Mouse (Mus musculus) cerebellum, postnatal 14 days (tissue): Measurements from ENCODE around the gene Slc25a28.
A peak's percentile ranks its signal among the peaks of the same experiment; 100 is the strongest.

Source experiments
- DNase-seq, 2 experiments: peaks; one replicate each; pipeline ENCODE4 v3.0.0; 2021; ENCODE audit warnings: mixed read lengths in 2 of 2

The Slc25a28 gene

GRCm38 (mm10) chr19:43674730-43675524 is at the start of gene Slc25a28:
Gene Slc25a28 (minus strand): TSS chr19:43674881.
- DNase-seq = peak; percentile 98 to 99

GRCm38 (mm10) chr19:43724194-43724593 is 49.5 kb upstream of the Slc25a28 start:
- DNase-seq = no peak

DNA sequence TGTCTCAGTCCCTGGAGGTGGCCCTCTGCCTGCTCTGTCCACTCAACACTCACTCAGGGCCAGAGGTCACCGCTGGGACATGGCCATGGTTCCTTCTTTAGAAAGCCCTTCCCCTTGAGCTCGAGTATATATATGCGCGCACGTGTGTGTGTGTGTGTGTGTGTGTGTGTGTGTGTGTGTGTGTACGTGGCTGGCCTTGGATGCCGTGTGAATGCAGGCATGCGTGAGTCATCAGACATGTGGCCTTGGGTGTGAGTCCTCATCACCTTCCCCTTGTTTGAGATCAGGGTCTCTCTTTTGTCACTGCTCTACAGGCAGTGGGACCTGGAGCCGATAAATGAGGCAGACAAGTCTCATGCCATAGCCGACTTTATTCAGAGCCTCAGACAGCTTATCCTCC is 48.8 kb upstream of the Slc25a28 start:
- no peak for DNase-seq

- DNase-seq = peak in 1 of 2 experiments; percentile 7
Measured at GRCm38 (mm10) chr19:43722891-43723290, 48.2 kb upstream of the Slc25a28 start.

GRCm38 (mm10) chr19:43720061-43720460 is 45.4 kb upstream of the Slc25a28 start:
- no peak for DNase-seq

- no peak for DNase-seq
Measured at GRCm38 (mm10) chr19:43711971-43712370, 37.3 kb upstream of the Slc25a28 start.

DNA sequence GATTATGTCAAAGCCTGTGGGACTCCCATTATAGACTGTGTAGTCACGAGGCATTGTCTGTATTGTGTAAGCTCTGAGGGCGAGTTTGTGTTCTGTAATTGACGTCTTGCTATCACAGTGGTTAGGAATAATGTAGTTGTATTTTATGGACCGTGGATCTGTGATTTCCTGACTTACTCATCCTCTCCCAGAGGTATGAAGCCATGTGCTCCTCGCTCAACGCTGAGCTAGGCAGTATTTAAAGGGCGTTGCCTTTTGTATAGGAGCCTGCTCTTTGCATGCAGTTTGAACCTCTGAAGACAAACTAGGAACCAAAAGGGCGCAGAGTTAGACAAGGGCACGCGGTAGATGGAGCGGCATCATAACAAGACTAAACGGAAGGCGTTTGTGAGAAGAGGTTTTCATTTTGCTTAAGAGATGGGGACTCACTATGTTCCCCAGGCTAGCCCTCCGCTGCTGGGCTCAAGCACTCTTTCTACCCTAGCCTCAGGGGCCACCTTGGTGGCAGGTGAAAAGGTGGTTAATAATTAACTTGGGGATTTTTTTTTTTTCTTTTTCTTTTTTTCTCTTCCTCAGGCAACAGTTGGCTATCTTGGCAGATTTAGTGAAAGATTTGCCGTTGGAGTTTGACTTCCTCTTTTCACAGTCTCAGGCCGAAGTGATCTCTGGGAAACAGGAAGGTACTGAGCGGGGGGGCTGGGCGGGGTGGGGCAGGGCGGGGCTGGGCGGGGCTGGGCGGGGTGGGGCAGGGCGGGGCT is 36.7 kb upstream of the Slc25a28 start:
- DNase-seq = no peak

DNA sequence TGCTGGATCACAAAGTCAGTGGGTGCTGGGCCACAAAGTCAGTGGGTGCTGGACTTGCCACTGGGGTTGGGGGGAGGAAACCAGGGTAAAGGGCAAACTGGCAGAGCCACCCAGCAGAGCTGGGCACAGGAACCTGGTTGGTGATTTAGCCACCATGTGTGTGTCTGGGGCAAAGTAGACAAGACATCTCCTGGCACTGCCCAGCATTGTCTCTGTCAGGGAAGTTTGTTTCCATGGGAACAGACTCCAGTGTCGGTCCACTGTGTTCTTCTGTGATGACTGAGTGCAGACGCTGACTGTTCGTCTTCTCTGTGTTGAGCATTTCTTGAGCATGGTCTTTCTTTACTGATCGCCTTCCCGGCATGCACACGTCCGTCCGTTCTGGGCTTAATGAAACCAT is 34.6 kb upstream of the Slc25a28 start:
- no peak for DNase-seq

DNA sequence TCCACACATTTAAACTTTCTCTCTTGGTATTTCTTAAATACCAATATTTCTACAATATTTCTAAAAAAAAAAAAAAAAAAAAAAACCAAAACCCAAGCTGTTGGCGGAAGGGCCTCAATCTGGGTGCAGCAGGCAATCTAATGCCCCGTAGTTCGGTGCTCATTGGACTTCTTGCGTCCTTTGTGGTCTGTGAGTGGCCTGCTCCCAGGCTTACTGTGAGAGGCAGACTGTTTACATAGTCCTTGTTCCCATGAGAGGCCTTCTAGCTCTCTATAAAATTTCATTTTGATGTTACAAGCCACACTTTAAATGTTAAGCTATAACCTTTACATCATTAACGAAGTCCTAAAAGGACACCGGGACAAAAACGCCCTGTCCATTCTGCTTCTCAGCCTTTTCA is 33.5 kb upstream of the Slc25a28 start:
- no peak for DNase-seq

GRCm38 (mm10) chr19:43704787-43705497 is 30.3 kb upstream of the Slc25a28 start:
- no peak for DNase-seq

DNA sequence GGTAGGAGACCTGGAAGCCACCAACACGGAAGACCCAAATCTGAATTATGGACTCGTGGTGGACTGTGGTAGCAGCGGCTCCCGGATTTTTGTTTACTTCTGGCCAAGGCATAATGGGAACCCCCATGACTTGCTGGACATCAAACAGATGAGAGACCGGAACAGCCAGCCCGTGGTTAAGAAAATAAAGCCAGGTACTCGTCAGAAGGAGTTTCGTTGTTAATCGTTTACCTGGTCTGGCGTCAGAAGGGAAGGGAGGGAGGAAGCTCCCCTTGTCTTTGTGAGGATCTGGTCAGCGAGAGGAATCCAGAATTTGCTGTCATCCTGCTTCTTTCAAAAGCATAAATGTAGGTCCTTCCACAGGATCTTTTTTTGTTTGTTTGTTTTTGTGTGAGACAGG is 29.5 kb upstream of the Slc25a28 start:
- no peak for DNase-seq

DNA sequence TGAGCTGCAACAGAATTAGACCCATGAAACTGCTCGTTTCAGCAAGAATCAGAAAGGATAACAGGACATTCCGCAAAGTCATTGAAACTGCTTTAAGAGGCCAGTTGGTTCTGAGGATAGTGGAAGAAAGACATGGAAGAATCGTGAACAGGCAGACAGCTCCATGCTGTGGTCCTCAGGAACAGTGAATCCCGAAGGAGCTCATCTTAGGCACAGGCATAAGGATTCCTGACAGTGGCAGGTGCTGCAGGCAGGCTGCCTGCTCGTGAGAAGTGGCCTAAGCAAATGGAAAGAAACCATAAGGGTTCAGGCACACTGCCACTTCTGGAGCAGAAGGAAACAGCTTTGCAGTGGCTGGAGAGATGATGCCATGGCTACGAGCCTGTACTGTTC is 25.1 kb upstream of the Slc25a28 start:
- DNase-seq = no peak

- DNase-seq = no peak
Measured at GRCm38 (mm10) chr19:43699021-43699762, 24.5 kb upstream of the Slc25a28 start.

- peak; percentile 45 to 46 for DNase-seq
Measured at GRCm38 (mm10) chr19:43697666-43698370, 23.1 kb upstream of the Slc25a28 start.

GRCm38 (mm10) chr19:43695514-43695964 is 20.9 kb upstream of the Slc25a28 start:
- DNase-seq = no peak

DNA sequence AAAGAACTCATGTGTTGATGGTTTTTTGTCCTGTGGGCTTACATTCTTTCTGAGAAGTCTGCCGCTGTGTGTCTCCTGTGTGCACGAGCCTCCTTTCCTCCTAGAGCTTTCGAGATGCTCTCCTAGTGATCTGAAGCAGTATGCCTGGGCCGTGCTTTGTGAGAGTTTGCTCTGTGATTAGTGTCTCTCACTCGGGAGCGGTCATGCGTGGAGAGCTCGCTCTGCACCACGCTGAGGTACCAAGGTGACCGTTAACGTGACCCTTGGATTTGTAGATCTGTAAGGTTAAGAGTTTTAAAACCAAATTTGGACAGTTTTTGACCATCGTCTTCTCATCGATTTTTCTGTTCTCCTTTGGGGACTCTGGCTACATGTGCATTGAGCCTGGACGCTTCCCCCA is 18.1 kb upstream of the Slc25a28 start:
- peak in 1 of 2 experiments; percentile 19 for DNase-seq

DNA sequence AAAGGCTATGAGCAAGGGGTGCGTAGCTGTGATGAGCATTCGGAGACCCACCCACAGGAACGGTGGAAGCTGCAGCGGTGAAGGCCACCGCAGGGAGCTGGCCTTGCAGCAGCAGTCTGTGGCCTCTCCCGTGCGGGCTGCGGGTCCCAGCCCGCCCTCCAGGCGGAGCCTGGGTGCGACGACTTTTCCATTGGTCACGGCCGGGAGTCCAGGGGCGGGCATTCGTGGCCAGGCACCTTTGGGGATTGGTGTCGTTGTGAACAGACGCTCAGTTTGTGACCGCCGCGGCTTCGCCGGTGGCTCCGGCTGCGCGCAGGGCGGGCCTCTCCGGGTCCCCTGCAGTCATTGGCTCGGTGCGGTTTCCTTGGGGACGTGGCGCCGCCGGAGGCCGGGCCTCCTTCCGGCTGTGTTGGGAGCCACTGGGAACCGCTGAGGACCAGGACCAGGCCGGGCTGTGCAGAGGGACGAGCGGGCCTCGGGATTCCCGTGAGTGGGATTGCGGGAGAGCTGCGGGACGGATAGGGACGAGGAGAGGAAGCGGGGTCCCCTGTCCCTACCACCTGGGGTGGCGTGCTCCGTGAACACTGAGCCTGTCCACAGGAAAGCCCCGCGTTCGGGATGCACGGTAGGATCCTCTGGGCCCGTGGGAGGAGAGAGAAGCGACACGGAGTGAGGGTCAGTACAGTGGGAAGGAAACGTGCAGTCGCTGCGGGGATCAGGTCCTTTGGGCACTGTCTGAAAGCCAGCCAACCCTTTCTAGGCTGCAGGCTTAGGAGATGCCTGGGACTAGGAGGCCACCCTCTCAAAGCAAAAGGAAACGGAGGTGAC is 15.0 kb upstream of the Slc25a28 start, which contains the start of gene Entpd7:
Entpd7 (plus strand) TSS at position 254 of the 828 bp plus-strand sequence.
- peak; percentile 91 to 94 for DNase-seq

DNA sequence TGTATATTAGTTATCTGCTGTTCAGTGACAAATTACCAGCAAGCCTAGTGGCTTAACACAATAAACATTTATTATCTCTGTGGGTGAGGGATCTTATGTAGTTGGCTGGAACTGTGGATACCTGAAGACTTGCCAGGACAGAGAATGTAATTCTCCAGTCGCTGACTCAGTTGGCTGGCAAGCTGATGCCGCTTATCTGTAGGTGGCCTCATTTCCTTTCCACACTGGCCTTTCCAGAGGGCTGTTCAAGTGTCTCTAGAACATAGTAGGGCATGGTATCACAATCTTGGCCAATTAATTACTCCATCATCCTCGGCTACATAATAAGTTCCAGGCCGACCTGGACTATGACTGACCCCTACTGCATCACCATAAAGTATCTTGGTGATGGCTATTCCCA is 6.9 kb upstream of the Slc25a28 start:
- no peak for DNase-seq

DNA sequence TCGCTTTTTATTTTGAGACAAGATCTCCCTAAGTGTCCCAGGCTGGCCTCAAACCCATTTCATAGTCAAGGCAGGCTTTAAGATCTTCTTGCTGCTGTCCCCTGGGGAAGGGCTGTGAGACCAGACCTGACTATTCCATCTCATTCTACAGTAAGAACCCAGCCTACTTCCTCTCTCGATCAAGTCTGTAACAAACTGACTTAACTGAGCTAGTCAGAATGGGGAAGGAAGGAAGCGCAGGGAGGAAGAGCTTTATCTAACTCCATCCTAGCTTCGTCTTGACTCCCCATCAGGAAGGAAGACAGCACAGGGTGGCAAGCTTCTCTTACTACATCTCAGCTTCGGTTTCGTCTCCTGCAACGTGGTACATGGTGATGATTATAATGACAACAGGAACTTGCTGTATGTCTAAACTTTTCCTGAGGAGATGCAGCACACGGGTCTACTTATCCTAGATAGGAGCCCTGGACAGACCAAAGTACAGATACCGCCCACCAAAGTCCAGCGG is 4.8 kb upstream of the Slc25a28 start:
- DNase-seq = no peak

DNA sequence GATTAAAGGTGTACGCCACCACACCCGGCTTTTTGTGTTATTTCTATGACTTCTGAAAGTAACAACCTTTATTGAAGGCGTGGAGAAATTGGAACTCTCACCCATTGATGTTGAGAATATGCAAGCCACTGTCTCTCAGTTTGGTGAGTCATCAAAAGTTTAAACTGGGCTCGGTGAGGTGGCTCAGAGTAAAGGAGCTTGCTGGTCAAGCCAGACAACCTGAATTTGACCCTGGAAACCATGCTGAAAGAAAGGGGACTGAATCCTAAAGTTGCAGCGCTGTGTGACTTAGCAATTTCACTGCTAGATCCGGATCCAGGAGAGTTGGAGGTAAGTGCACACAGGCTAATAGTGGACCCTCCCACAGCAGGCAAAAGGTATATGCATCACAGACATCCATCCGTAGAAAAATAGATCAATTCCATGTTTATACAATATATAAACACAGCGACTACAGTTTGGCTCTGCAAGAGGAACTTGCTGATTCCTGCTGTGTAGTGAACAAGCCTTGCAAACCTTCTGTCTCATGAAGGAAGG is 3.9 kb upstream of the Slc25a28 start:
- no peak for DNase-seq
